Mouse (Mus musculus): Measurements from ENCODE around the gene Arfgap2. TPM values are rescaled to one million over a fixed set of nuclear protein-coding genes. Genes with fewer than 3 reads are reported as not detected.

Gene Arfgap2
- total and polyA plus RNA-seq, 2 experiments from 2014 or later, result 51.1 to 53.0 TPM

DNA sequence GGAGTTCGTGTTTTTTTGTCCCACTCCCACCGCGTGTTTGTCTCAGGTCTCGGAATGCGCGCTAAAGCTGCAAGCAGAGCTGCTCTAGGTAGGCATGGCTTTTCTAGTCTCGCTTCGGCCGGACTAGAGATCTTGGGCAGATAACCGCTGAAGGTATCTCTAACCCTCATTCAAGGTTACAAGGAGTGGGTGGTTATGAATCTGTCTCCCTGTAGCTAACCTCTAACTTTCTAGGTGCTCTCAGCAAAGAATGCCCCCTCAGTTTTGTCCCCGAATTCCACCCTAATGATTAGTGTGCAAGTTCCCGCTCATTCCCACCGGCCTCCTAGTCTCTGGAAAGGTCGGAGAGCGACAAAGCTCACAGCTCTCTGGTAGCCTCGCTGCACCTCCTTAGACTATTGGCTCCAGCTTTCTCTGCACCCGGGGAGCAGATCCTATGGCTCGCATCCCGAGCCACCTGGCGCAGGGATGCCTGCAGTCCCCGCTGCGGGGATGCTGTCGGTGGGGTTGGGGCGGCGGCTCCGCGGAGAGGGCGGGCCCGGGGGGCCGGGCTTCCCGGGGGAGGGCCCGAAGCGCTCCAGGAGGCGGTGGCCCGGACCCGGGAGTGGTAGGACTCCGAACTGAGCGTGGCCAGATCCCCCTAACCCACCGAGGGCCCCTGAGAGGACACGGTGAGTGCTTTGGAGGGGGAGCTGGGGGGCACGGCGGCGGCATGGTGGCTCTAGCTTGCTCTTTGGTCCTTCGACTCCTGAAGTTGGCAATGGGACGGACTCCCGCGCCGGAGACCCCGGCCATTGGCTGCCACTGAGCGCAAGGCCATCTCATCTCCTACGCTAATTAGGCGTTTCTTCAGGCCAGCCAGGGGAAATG is 8.3 kb upstream of the Arfgap2 start:
- TF ChIP-seq CTCF (IDR thresholded peaks at IDR 0.05), result no peak
- H3K36me3 ChIP-seq (ENCODE audit: insufficient read depth, low read length), result no peaks in the 10 kb centered on the region
- WGBS, result under 1% methylated on average over 50 of the region's 52 CpGs
- peak overlapping the region; percentile 56 for H3K9ac ChIP-seq (replicated peaks; ENCODE audit: low read length, poor library complexity, severe bottlenecking)
- H3K4me3 ChIP-seq (ENCODE audit: low read depth, low read length), result peak overlapping the region; percentile 58
- no peaks in the 10 kb centered on the region for H3K4me1 ChIP-seq (ENCODE audit: insufficient read depth, low read length)
- ATAC-seq (ENCODE audit: low FRiP score), result no peak; the same call in 1 of the 2 replicates
- peak overlapping the region; percentile 12; the same call in 1 of the 2 replicates for H3K27ac ChIP-seq (ENCODE audit: low read depth, low read length)
- peak overlapping the region; percentile 100 for H3K4me2 ChIP-seq (ENCODE audit: low read depth, low read length, poor library complexity, severe bottlenecking)
- peak; percentile 37 for DNase-seq (ENCODE audit: low spot score)
- H3K9me3 ChIP-seq (ENCODE audit: low read length), result no peaks in the 10 kb centered on the region
- 0 out of 2 replicates have a peak, but pooled peaks cover 10% of the 10 kb centered on the region for H3K27me3 ChIP-seq (ENCODE audit: insufficient read depth, low read length)

DNA sequence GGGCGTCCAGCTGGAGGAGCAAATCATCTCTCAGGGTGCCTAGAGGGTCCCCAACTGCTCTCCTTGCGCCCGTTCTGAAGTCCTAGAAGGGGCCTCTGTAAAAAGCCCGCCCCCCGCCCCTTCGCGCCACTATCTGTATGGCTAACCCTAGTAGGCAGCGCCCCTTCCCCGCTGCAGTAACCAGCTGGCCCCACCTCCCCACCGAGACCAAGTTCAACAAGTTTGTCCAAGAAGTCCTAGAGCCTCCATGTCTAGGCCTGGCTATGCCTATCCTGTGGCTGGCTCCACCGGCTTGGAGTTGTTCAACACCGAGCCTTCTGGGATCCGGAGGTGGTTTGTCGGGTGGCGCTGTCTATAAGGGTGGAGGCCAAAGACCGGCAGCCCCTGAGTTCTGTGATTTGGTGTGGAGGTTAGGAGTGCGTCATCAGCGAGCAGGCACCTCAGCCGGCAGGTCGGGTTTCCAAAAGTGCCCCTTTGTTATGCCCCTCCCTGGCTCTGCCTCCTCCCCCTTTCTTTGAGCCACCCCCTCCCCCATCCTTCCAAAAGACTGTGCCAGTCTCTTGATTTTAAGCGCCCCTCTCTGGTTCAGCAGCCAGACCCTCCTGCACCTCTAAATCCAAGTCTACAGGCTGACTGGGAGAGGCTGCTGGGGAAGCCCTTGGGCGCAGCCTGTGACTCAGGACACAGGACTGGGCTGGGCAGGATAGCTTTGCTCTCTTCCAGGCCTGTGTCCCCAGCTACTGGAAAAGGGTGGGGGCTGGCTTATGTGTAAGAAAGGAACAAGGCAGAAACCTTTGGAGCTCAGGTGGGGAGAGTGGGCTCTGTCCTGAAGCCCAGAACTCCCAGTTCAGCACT is 7.4 kb upstream of the Arfgap2 start:
- DNase-seq (ENCODE audit: low spot score) (peak; percentile 76), ATAC-seq (ENCODE audit: low FRiP score) (peak; percentile 75)
- WGBS, result 2% methylated on average over 22 of the region's 22 CpGs
- Histone ChIP-seq H3K27ac (ENCODE audit: low read depth, low read length) (peak overlapping the region; percentile 6), H3K27me3 (ENCODE audit: insufficient read depth, low read length) (0 out of 2 replicates have a peak, but pooled peaks cover 10% of the 10 kb centered on the region), H3K4me1 (ENCODE audit: insufficient read depth, low read length) (no peaks in the 10 kb centered on the region), H3K4me2 (ENCODE audit: low read depth, low read length, poor library complexity, severe bottlenecking) (peak overlapping the region; percentile 100), H3K9me3 (ENCODE audit: low read length) (no peaks in the 10 kb centered on the region), H3K36me3 (ENCODE audit: insufficient read depth, low read length) (no peaks in the 10 kb centered on the region), H3K4me3 (ENCODE audit: low read depth, low read length) (peak overlapping the region; percentile 58), H3K9ac (replicated peaks; ENCODE audit: low read length, poor library complexity, severe bottlenecking) (peak overlapping the region; percentile 56)
- no peak for TF ChIP-seq CTCF (IDR thresholded peaks at IDR 0.05)

DNA sequence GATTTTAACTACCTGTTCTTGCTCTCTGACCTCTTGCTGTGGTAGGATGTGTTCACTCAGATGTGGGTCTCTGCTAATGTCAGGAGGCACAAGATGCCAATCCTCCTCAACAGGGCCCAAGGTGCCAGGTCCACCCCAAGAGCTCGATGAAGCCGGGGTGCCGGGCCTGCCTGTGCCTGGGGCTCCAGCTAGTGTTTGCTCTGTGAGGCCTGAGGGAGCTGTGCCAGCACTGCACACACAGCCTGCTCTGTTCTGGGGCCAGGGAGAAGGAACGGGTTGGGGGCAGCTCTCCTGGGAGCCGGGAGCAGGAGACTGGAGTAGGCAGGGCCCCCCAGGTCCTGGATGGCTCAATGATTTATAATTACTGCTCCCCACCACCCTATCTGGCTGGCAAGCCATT is 6.7 kb upstream of the Arfgap2 start:
- H3K36me3 ChIP-seq (ENCODE audit: insufficient read depth, low read length), result no peaks in the 10 kb centered on the region
- H3K9me3 ChIP-seq (ENCODE audit: low read length), result no peaks in the 10 kb centered on the region
- peak overlapping the region; percentile 58; the same call in 1 of the 2 replicates for H3K4me3 ChIP-seq (ENCODE audit: low read depth, low read length)
- H3K27me3 ChIP-seq (ENCODE audit: insufficient read depth, low read length), result 0 out of 2 replicates have a peak, but pooled peaks cover 10% of the 10 kb centered on the region
- H3K27ac ChIP-seq (ENCODE audit: low read depth, low read length), result peak overlapping the region; percentile 6
- no peak for TF ChIP-seq CTCF (IDR thresholded peaks at IDR 0.05)
- H3K4me1 ChIP-seq (ENCODE audit: insufficient read depth, low read length), result no peaks in the 10 kb centered on the region
- H3K9ac ChIP-seq (replicated peaks; ENCODE audit: low read length, poor library complexity, severe bottlenecking), result no peak overlapping the region
- H3K4me2 ChIP-seq (ENCODE audit: low read depth, low read length, poor library complexity, severe bottlenecking), result peak overlapping the region; percentile 100
- DNase-seq (ENCODE audit: low spot score), result peak; percentile 55
- ATAC-seq (ENCODE audit: low FRiP score), result peak; percentile 35; the same call in 1 of the 2 replicates
- 68% methylated on average over 5 of the region's 5 CpGs for WGBS

- no peak overlapping the region for H3K27ac ChIP-seq (ENCODE audit: low read depth, low read length)
- H3K9me3 ChIP-seq (ENCODE audit: low read length), result no peaks in the 10 kb centered on the region
- no peak overlapping the region for H3K9ac ChIP-seq (replicated peaks; ENCODE audit: low read length, poor library complexity, severe bottlenecking)
- H3K4me2 ChIP-seq (ENCODE audit: low read depth, low read length, poor library complexity, severe bottlenecking), result no peak overlapping the region
- no peaks in the 10 kb centered on the region for H3K4me1 ChIP-seq (ENCODE audit: insufficient read depth, low read length)
- H3K4me3 ChIP-seq (ENCODE audit: low read depth, low read length), result no peak overlapping the region
- 72% methylated on average over 1 of the region's 1 CpGs for WGBS
- H3K27me3 ChIP-seq (ENCODE audit: insufficient read depth, low read length), result 0 out of 2 replicates have a peak, but pooled peaks cover 10% of the 10 kb centered on the region
- no peak for TF ChIP-seq CTCF (IDR thresholded peaks at IDR 0.05)
- DNase-seq (ENCODE audit: low spot score) (no peak), ATAC-seq (ENCODE audit: low FRiP score) (no peak)
- no peaks in the 10 kb centered on the region for H3K36me3 ChIP-seq (ENCODE audit: insufficient read depth, low read length)
These were observed 5.9 kb upstream of the Arfgap2 start for GRCm38 (mm10) chr2:91258830-91259229.

GRCm38 (mm10) chr2:91259493-91259892 is 5.3 kb upstream of the Arfgap2 start:
- ATAC-seq (ENCODE audit: low FRiP score) (no peak), DNase-seq (ENCODE audit: low spot score) (no peak)
- 90% methylated on average over 1 of the region's 1 CpGs for WGBS
- no peak overlapping the region for H3K9ac ChIP-seq (replicated peaks; ENCODE audit: low read length, poor library complexity, severe bottlenecking)
- no peak for TF ChIP-seq CTCF (IDR thresholded peaks at IDR 0.05)
- H3K4me1 ChIP-seq (ENCODE audit: insufficient read depth, low read length), result peaks cover 4% of the 10 kb centered on the region; the same call in 1 of the 2 replicates
- H3K4me2 ChIP-seq (ENCODE audit: low read depth, low read length, poor library complexity, severe bottlenecking), result no peak overlapping the region
- no peaks in the 10 kb centered on the region for H3K9me3 ChIP-seq (ENCODE audit: low read length)
- H3K27ac ChIP-seq (ENCODE audit: low read depth, low read length), result no peak overlapping the region
- H3K4me3 ChIP-seq (ENCODE audit: low read depth, low read length), result no peak overlapping the region
- no peaks in the 10 kb centered on the region for H3K36me3 ChIP-seq (ENCODE audit: insufficient read depth, low read length)
- H3K27me3 ChIP-seq (ENCODE audit: insufficient read depth, low read length), result 0 out of 2 replicates have a peak, but pooled peaks cover 8% of the 10 kb centered on the region

Data from midbrain, postnatal 0 days (tissue).